Mouse (Mus musculus): Measurements from ENCODE around the gene Fbxw14.
"Not testable (repeated sequence)": the region's sequence is repeated elsewhere in the genome, so short reads cannot be mapped to it uniquely, and the experiment has no call there.

Gene Fbxw14

DNA sequence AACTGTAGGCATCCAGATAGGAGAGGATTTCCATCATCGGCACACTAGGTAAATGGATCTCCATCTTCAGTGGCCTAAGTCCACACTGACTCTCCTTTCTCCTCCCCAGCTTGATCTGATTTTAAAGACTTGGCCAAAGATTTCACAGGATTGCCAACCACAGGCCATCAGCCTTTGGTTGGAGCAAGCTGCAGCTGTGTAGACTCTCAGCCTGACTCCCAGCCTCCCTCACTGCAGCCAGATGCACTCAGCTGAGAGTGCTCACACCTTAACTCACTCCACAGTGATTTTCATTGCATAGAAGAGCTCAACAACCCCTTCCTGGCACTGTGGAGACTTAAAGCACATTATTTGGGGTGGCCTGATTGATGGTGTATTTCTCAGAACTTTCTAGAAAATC, at the start of gene Fbxw14:
TSS of gene Fbxw14 (minus strand) at position 101 of the 400 bp plus-strand sequence.
- DNase-seq (ENCODE audit: extremely low spot score, low spot score): not testable (repeated sequence)

DNA sequence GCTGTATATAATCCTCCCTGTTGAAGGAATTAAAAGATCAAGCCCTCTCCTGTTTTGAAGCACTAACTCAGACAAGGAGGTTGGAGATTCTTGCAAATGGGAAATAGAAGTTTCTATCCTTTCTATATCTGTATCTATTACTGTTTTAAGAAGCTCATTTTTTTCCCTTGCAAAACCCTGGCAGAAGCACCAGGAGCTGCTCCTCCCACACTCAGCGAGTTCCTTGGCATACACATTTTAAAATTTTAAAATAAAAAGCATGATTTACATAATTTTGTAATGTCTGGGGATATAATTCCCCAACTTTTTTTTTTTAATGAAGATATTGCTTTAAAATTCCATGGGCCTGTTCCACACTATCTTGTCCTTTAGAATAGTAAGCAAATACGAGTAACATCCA, 24.4 kb downstream of the Fbxw14 start:
- no peak for DNase-seq (ENCODE audit: extremely low spot score, low spot score)

GRCm38 (mm10) chr9:109234654-109235053, 52.8 kb downstream of the Fbxw14 start, which contains the start of gene Fbxw20:
Gene Fbxw20, minus strand, starts transcription at chr9:109234754.
- no peak for DNase-seq (ENCODE audit: extremely low spot score, low spot score)
